Mouse (Mus musculus) midbrain, embryonic 10.5 days (tissue): Measurements from ENCODE around the gene Pradc1. TPM values are rescaled to one million over a fixed set of nuclear protein-coding genes. Genes with fewer than 3 reads are reported as not detected.
A peak's percentile ranks its signal among the peaks of the same experiment; 100 is the strongest.

ENCODE experiments used
- DNase-seq: peaks from one replicate; pipeline ENCODE4 v3.0.0-alpha.2; 2017; ENCODE audit warnings: low spot score
- H3K27ac ChIP-seq: fragments of 300-500 bp; sonication (generic); replicated peaks from 2 replicates; pipeline ENCODE4 v1.5.1; 2016; ENCODE audit warnings: mild to moderate bottlenecking
- H3K27me3 ChIP-seq: fragments of 300-500 bp; sonication (generic); 2 replicates; pipeline ENCODE4 v1.6.1; 2016; ENCODE audit warnings: low read depth, mild to moderate bottlenecking; ENCODE audit not compliant: poor library complexity, severe bottlenecking
- H3K36me3 ChIP-seq: fragments of 300-500 bp; sonication (generic); 2 replicates; pipeline ENCODE4 v1.6.1; 2016; ENCODE audit warnings: mild to moderate bottlenecking, moderate library complexity
- H3K4me1 ChIP-seq: fragments of 300-500 bp; sonication (generic); 2 replicates; pipeline ENCODE4 v1.6.1; 2016
- H3K4me3 ChIP-seq: fragments of 300-500 bp; sonication (generic); 2 replicates; pipeline ENCODE4 v1.5.1; 2016; ENCODE audit warnings: mild to moderate bottlenecking, moderate library complexity
- H3K9me3 ChIP-seq: fragments of 300-500 bp; sonication (generic); replicated peaks from 2 replicates; pipeline ENCODE4 v1.6.1; 2016; ENCODE audit warnings: mild to moderate bottlenecking
- WGBS: fragments of 180-500 bp; shearing (Covaris S2); methylation state at CpG from one replicate; pipeline ENCODE4 v1.1.7; 2016; 5-methylcytosine and 5-hydroxymethylcytosine counted together
- polyA plus RNA-seq: library from polyadenylated mRNA; unstranded; fragments of >200 nt; fragmentation: Nextera tagmentation; extraction: Ambion mirVana; gene quantifications from 2 replicates; pipeline ENCODE4 v1.2.1, GENCODE M21; 2016

Gene Pradc1
- 42.8 and 44.9 TPM in 2 replicates for polyA plus RNA-seq

- H3K36me3 ChIP-seq, result peaks cover 35% of the 10 kb centered on the region
- H3K4me1 ChIP-seq, result peaks cover 50% of the 10 kb centered on the region
- H3K27me3 ChIP-seq, result no peaks in the 10 kb centered on the region
- DNase-seq, result peak; percentile 99
- no peaks in the 10 kb centered on the region for H3K9me3 ChIP-seq
- H3K4me3 ChIP-seq, result peak within 1 kb of the TSS; percentile 86
- under 1% methylated on average over 54 of the region's 54 CpGs for WGBS
- H3K27ac ChIP-seq, result peak within 1 kb of the TSS; percentile 97
Measured at GRCm38 (mm10) chr6:85451664-85452410, at the start of gene Pradc1. Pradc1 (minus strand) TSS chr6:85451970.

- Histone ChIP-seq H3K9me3 (no peaks in the 10 kb centered on the region), H3K36me3 (no peaks in the 10 kb centered on the region), H3K27ac (no peak overlapping the region), H3K27me3 (peaks cover 44% of the 10 kb centered on the region), H3K4me1 (peaks cover 23% of the 10 kb centered on the region), H3K4me3 (no peak overlapping the region)
- DNase-seq, result no peak
- WGBS, result 76% methylated on average over 1 of the region's 1 CpGs
Measured at GRCm38 (mm10) chr6:85500416-85500815, 48.6 kb upstream of the Pradc1 start.

- peaks cover 23% of the 10 kb centered on the region for H3K27me3 ChIP-seq
- H3K27ac ChIP-seq, result no peak overlapping the region
- no peak overlapping the region for H3K4me3 ChIP-seq
- H3K9me3 ChIP-seq, result no peaks in the 10 kb centered on the region
- no peaks in the 10 kb centered on the region for H3K36me3 ChIP-seq
- H3K4me1 ChIP-seq, result peaks cover 20% of the 10 kb centered on the region
- 75% methylated on average over 9 of the region's 9 CpGs for WGBS
- no peak for DNase-seq
Measured at GRCm38 (mm10) chr6:85498147-85498546, 46.4 kb upstream of the Pradc1 start.

- Histone ChIP-seq H3K36me3 (no peaks in the 10 kb centered on the region), H3K4me3 (no peak overlapping the region), H3K27ac (no peak overlapping the region), H3K27me3 (peaks cover 15% of the 10 kb centered on the region), H3K9me3 (no peaks in the 10 kb centered on the region), H3K4me1 (peaks cover 9% of the 10 kb centered on the region)
- no peak for DNase-seq
Measured at GRCm38 (mm10) chr6:85496976-85497375, 45.2 kb upstream of the Pradc1 start.

- Histone ChIP-seq H3K27me3 (peaks cover 12% of the 10 kb centered on the region), H3K9me3 (no peaks in the 10 kb centered on the region), H3K27ac (no peak overlapping the region), H3K4me1 (peaks cover 27% of the 10 kb centered on the region), H3K4me3 (no peak overlapping the region), H3K36me3 (no peaks in the 10 kb centered on the region)
- DNase-seq, result no peak
- 95% methylated on average over 3 of the region's 3 CpGs for WGBS
Measured at GRCm38 (mm10) chr6:85491606-85492005, 39.8 kb upstream of the Pradc1 start.

- WGBS, result 89% methylated on average over 4 of the region's 4 CpGs
- Histone ChIP-seq H3K9me3 (no peaks in the 10 kb centered on the region), H3K4me3 (no peak overlapping the region), H3K36me3 (no peaks in the 10 kb centered on the region), H3K27me3 (peaks cover 25% of the 10 kb centered on the region), H3K4me1 (peaks cover 27% of the 10 kb centered on the region), H3K27ac (no peak overlapping the region)
- DNase-seq, result no peak
Measured at GRCm38 (mm10) chr6:85490252-85490651, 38.5 kb upstream of the Pradc1 start.

GRCm38 (mm10) chr6:85489717-85490116 lies 37.9 kb upstream of the Pradc1 start:
- Histone ChIP-seq H3K4me3 (no peak overlapping the region), H3K4me1 (peaks cover 28% of the 10 kb centered on the region), H3K36me3 (no peaks in the 10 kb centered on the region), H3K27ac (no peak overlapping the region; the same call in 1 of the 2 replicates), H3K9me3 (no peaks in the 10 kb centered on the region), H3K27me3 (peaks cover 31% of the 10 kb centered on the region)
- WGBS, result 80% methylated on average over 3 of the region's 3 CpGs
- no peak for DNase-seq

- DNase-seq, result peak; percentile 40
- 28% methylated on average over 4 of the region's 4 CpGs for WGBS
- no peak overlapping the region for H3K4me3 ChIP-seq
- no peaks in the 10 kb centered on the region for H3K36me3 ChIP-seq
- H3K27ac ChIP-seq, result peak overlapping the region; percentile 67
- no peaks in the 10 kb centered on the region for H3K9me3 ChIP-seq
- H3K27me3 ChIP-seq, result peaks cover 43% of the 10 kb centered on the region
- H3K4me1 ChIP-seq, result peaks cover 40% of the 10 kb centered on the region
Measured at GRCm38 (mm10) chr6:85488510-85488909, 36.7 kb upstream of the Pradc1 start.

GRCm38 (mm10) chr6:85485738-85486137 lies 34.0 kb upstream of the Pradc1 start:
- H3K27me3 ChIP-seq, result peaks cover 66% of the 10 kb centered on the region
- no peak overlapping the region for H3K27ac ChIP-seq
- no peak for DNase-seq
- H3K4me3 ChIP-seq, result no peak overlapping the region
- H3K9me3 ChIP-seq, result no peaks in the 10 kb centered on the region
- H3K4me1 ChIP-seq, result peaks cover 40% of the 10 kb centered on the region
- 82% methylated on average over 2 of the region's 2 CpGs for WGBS
- H3K36me3 ChIP-seq, result no peaks in the 10 kb centered on the region

GRCm38 (mm10) chr6:85483843-85484721 lies 32.3 kb upstream of the Pradc1 start:
- Histone ChIP-seq H3K4me1 (peaks cover 30% of the 10 kb centered on the region), H3K4me3 (peak overlapping the region; percentile 51), H3K27me3 (peaks cover 82% of the 10 kb centered on the region), H3K27ac (no peak overlapping the region), H3K9me3 (no peaks in the 10 kb centered on the region), H3K36me3 (no peaks in the 10 kb centered on the region)
- WGBS, result 4% methylated on average over 92 of the region's 92 CpGs
- DNase-seq, result peak; percentile 40

- Histone ChIP-seq H3K36me3 (no peaks in the 10 kb centered on the region), H3K27me3 (peaks cover 77% of the 10 kb centered on the region), H3K4me1 (peaks cover 15% of the 10 kb centered on the region), H3K9me3 (no peaks in the 10 kb centered on the region), H3K27ac (no peak overlapping the region), H3K4me3 (no peak overlapping the region)
- no peak for DNase-seq
- WGBS, result 74% methylated on average over 16 of the region's 16 CpGs
Measured at GRCm38 (mm10) chr6:85480685-85481084, 28.9 kb upstream of the Pradc1 start.

- H3K4me1 ChIP-seq, result peaks cover 19% of the 10 kb centered on the region
- no peaks in the 10 kb centered on the region for H3K9me3 ChIP-seq
- no peaks in the 10 kb centered on the region for H3K36me3 ChIP-seq
- H3K27ac ChIP-seq, result no peak overlapping the region
- DNase-seq, result no peak
- no peak overlapping the region for H3K4me3 ChIP-seq
- H3K27me3 ChIP-seq, result peaks cover 70% of the 10 kb centered on the region
- WGBS, result 83% methylated on average over 5 of the region's 5 CpGs
Measured at GRCm38 (mm10) chr6:85479979-85480378, 28.2 kb upstream of the Pradc1 start.

GRCm38 (mm10) chr6:85478416-85478815 lies 26.6 kb upstream of the Pradc1 start:
- DNase-seq, result no peak
- no peak overlapping the region for H3K4me3 ChIP-seq
- no peaks in the 10 kb centered on the region for H3K9me3 ChIP-seq
- H3K27ac ChIP-seq, result no peak overlapping the region
- 0 out of 2 replicates have a peak, but pooled peaks cover 2% of the 10 kb centered on the region for H3K36me3 ChIP-seq
- H3K27me3 ChIP-seq, result peaks cover 54% of the 10 kb centered on the region
- 0 out of 2 replicates have a peak, but pooled peaks cover 7% of the 10 kb centered on the region for H3K4me1 ChIP-seq
- WGBS, result 44% methylated on average over 14 of the region's 14 CpGs
